Mouse (Mus musculus) adipose tissue, adult 10 weeks (tissue): ENCODE results near the gene Sipa1. TPM values are rescaled to one million over a fixed set of nuclear protein-coding genes. Genes with fewer than 3 reads are reported as not detected.

Experiments
- polyA plus RNA-seq: library from polyadenylated mRNA; stranded (reverse); fragments of 350-450 nt; fragmentation: Illumina TruSeq; extraction: RNeasy Lipid Tissue Mini Kit (QIAGEN cat#74804); gene quantifications from one replicate; pipeline ENCODE4 v1.2.3, GENCODE M21; 2014; ENCODE audit warnings: low read depth, low replicate concordance

Gene Sipa1
- 23.3 TPM for polyA plus RNA-seq

DNA sequence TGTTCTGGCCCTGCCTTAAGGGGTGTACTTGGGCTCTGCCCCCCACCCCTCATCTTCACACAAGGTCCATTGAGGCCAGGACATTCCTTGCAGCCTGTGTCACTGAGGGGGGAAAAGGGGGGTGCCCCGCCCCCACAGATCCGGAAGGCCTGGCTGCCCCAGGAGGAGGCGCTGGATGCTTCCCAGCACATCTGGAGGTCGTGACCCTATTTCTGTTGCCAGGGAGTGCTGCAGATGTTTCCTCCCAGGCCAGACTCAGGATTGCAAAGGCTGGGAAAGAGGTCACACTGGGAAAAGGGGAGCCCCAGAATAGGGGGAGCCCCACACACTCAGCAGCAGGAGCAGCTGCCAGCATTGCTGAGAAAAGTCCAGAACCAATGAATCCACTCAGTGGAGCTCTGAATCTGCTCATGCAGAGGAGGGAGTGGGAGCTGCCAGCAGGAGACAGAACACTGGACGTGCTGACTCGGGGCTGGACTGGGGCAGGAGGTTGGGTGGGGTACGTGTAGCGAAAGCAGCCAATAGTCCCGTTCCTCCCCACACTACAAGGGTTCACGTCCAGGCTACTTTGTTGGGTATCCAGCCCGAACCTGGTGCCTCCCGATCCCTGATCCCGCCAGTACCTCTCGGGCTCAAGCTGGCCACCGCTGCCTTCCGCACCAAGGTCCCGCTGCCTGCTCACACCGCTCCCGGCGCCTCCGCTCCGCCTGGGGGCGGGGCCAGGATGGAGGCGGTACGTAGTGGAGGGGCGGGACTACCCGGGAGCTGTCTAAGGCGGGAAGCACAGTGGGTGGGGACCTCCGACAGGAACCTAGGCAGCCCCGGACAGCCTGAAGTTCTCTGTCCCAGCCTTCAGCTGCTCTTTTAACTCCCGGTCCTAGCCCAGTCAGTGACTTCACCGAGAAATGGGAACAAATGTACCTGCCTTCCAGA lies at the start of gene Sipa1:
TSS of gene Sipa1 (minus strand) at position 727 of the 933 bp plus-strand sequence.

GRCm38 (mm10) chr19:5704163-5704800 lies 40.8 kb upstream of the Sipa1 start, which contains the start of gene Kcnk7:
TSS of gene Kcnk7 (plus strand) at chr19:5704367.

GRCm38 (mm10) chr19:5688200-5689087 lies 24.9 kb upstream of the Sipa1 start, which contains the start of the genes Map3k11 and Pcnx3:
TSS of gene Map3k11 (plus strand) at chr19:5688742.
TSS of gene Pcnx3 (minus strand) at chr19:5688908.

GRCm38 (mm10) chr19:5637069-5638047 lies 26.1 kb downstream of the Sipa1 start, which contains the start of gene Rela:
TSS of gene Rela (plus strand) at chr19:5637483.

GRCm38 (mm10) chr19:5609547-5610404 lies 53.7 kb downstream of the Sipa1 start, which contains the start of gene Kat5:
TSS of gene Kat5 (minus strand) at chr19:5610237.

DNA sequence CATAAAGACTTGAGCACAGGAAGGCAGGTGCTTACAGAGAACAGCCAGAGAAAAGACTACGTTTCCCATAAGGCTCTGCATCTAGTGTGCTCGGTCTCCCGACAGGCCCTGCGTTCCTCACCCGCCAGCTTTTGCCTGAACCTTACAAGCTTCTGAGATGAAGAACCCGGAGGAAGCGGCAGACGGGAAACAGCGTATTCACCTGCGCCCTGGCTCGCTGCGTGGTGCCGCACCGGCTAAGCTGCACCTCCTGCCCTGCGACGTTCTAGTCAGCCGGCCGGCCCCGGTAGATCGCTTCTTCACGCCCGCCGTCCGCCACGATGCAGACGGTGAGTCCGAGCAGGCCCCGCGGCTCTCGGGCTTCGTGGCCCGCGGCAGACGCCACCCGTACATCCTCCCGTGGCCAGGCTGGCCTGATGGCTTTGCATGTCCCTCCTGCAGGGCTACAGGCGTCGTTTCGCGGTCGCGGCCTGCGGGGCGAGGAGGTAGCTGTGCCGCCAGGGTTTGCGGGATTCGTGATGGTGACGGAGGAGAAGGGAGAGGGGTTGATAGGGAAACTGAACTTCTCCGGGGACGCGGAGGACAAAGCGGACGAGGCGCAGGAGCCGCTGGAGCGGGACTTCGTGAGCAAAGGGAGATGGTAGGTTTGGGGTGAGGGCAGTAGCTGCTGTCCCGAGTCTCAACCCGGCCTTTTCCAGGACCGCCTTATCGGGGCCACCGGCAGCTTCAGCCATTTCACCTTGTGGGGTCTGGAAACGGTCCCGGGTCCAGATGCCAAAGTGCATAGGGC lies 61.6 kb downstream of the Sipa1 start, which contains the start of gene Rnaseh2c:
TSS of gene Rnaseh2c (plus strand) at position 122 of the 790 bp plus-strand sequence.

Other genes with a start within 250 kb of the Sipa1 start
- 252 TPM for gene Drap1, start 238.7 kb downstream of the Sipa1 start, polyA plus RNA-seq
- 45.5 TPM for gene AI837181, start 238.6 kb downstream of the Sipa1 start, polyA plus RNA-seq
- 0.51 TPM for gene Fosl1, start 216.2 kb downstream of the Sipa1 start, polyA plus RNA-seq
- 7.1 TPM for gene Ccdc85b, start 205.8 kb downstream of the Sipa1 start, polyA plus RNA-seq
- gene Fibp, start 203.1 kb downstream of the Sipa1 start, polyA plus RNA-seq, result 53.3 TPM
- gene Ctsw, start 195.2 kb downstream of the Sipa1 start, polyA plus RNA-seq, result 1.5 TPM
- 41.4 TPM for gene Efemp2, start 189.8 kb downstream of the Sipa1 start, polyA plus RNA-seq
- 45.1 TPM for gene Mus81, start 175.3 kb downstream of the Sipa1 start, polyA plus RNA-seq
- 533 TPM for gene Cfl1, start 173.3 kb downstream of the Sipa1 start, polyA plus RNA-seq
- gene 1700020D05Rik, start 159.9 kb downstream of the Sipa1 start, polyA plus RNA-seq, result 6.2 TPM
- 18.9 TPM for gene Snx32, start 153.2 kb downstream of the Sipa1 start, polyA plus RNA-seq
- 2.1 TPM for gene Ovol1, start 103.1 kb downstream of the Sipa1 start, polyA plus RNA-seq
- gene Ap5b1, start 95.7 kb downstream of the Sipa1 start, polyA plus RNA-seq, result 5.9 TPM
- gene Rnaseh2c, start 61.8 kb downstream of the Sipa1 start, polyA plus RNA-seq, result 47.8 TPM
- 43.1 TPM for gene Kat5, start 53.5 kb downstream of the Sipa1 start, polyA plus RNA-seq
- gene Rela, start 26.2 kb downstream of the Sipa1 start, polyA plus RNA-seq, result 47.9 TPM
- gene Map3k11, start 25.0 kb upstream of the Sipa1 start, polyA plus RNA-seq, result 28.7 TPM
- gene Pcnx3, start 25.2 kb upstream of the Sipa1 start, polyA plus RNA-seq, result 48.3 TPM
- 0.48 TPM for gene Kcnk7, start 40.7 kb upstream of the Sipa1 start, polyA plus RNA-seq
- gene Ehbp1l1, start 62.6 kb upstream of the Sipa1 start, polyA plus RNA-seq, result 30.6 TPM
- 47.1 TPM for gene Fam89b, start 65.9 kb upstream of the Sipa1 start, polyA plus RNA-seq
- 196 TPM for gene Ltbp3, start 77.2 kb upstream of the Sipa1 start, polyA plus RNA-seq
- 96.2 TPM for gene Scyl1, start 107.7 kb upstream of the Sipa1 start, polyA plus RNA-seq
- 8.9 TPM for gene Frmd8, start 211.6 kb upstream of the Sipa1 start, polyA plus RNA-seq
- gene Slc25a45, start 214.1 kb upstream of the Sipa1 start, polyA plus RNA-seq, result 18.2 TPM
- gene Tigd3, start 230.4 kb upstream of the Sipa1 start, polyA plus RNA-seq, result 0.92 TPM
- 49.7 TPM for gene Dpf2, start 249.3 kb upstream of the Sipa1 start, polyA plus RNA-seq